16 mouse cellular contexts compared by ENCODE assay signal in genomic region chr2:33546051-33546450, GRCm38 (mm10).
A peak's percentile ranks its signal among the peaks of the same experiment; 100 is the strongest.
DNase-seq lines count a peak whose midpoint lies in the region; ATAC-seq and TF ChIP-seq lines count a peak whose summit lies in the region.
"Had no signal": no experiment of that assay in that cellular context is flagged by ENCODE, and none has a peak within 500 bp of the region (broad histone marks: within the 10 kb centered on the region; RNA-seq: fewer than 3 reads in every experiment).

No protein-coding gene starts in this region.

- no peak for DNase-seq in forebrain, embryonic 11.5 days (ENCODE audit: low spot score)
- DNase-seq in right cerebral cortex, postnatal 10 days (ENCODE audit: low spot score in 2 of 2): peak; percentile 25 to 31
- DNase-seq in right cerebral cortex, postnatal 25 days: no peak
- no peak for DNase-seq in limb, embryonic 10.5 days (ENCODE audit: low spot score)
- DNase-seq in heart, adult 2 months: no peak
- DNase-seq in urinary bladder, postnatal 10 days (ENCODE audit: low spot score): no peak
- DNase-seq: B cell, adult 2 months; gastrocnemius, postnatal 10 days; heart, postnatal 10 days had no signal

- no peak for ATAC-seq in forebrain, embryonic 12.5 days (ENCODE audit: low FRiP score)
- no peak for ATAC-seq in forebrain, embryonic 11.5 days (replicated peaks; ENCODE audit: low FRiP score)
- no peak for ATAC-seq in neural tube, embryonic 15.5 days (ENCODE audit: low FRiP score)
- ATAC-seq: intestine, embryonic 15.5 days had no signal

- TF ChIP-seq CTCF in heart, adult 2 months (IDR thresholded peaks at IDR 0.05): no peak

- H3K27me3 ChIP-seq in forebrain, embryonic 12.5 days: peaks cover 70% of the 10 kb centered on the region
- peaks cover 34% of the 10 kb centered on the region for H3K27me3 ChIP-seq in forebrain, embryonic 11.5 days (ENCODE audit: control insufficient read depth, insufficient read depth, low read length)
- peaks cover 48% of the 10 kb centered on the region for H3K27me3 ChIP-seq in limb, embryonic 10.5 days (ENCODE audit: low read depth, poor library complexity, severe bottlenecking)
- 0 out of 2 replicates have a peak, but pooled peaks cover 2% of the 10 kb centered on the region for H3K27me3 ChIP-seq in neural tube, embryonic 15.5 days (replicated peaks)
- H3K27me3 ChIP-seq in heart, adult 2 months (ENCODE audit: control insufficient read depth, insufficient read depth, low read length): peaks cover 12% of the 10 kb centered on the region

- H3K36me3 ChIP-seq in forebrain, embryonic 12.5 days (replicated peaks): no peaks in the 10 kb centered on the region
- no peaks in the 10 kb centered on the region for H3K36me3 ChIP-seq in forebrain, embryonic 11.5 days (ENCODE audit: control insufficient read depth, insufficient read depth, low read length)
- H3K36me3 ChIP-seq in limb, embryonic 10.5 days: no peaks in the 10 kb centered on the region
- H3K36me3 ChIP-seq in neural tube, embryonic 15.5 days: no peaks in the 10 kb centered on the region
- no peaks in the 10 kb centered on the region for H3K36me3 ChIP-seq in heart, adult 2 months (ENCODE audit: control insufficient read depth, insufficient read depth, low read length)
- H3K36me3 ChIP-seq: embryonic facial prominence, embryonic 13.5 days; intestine, embryonic 15.5 days; lung, embryonic 15.5 days had no signal

- H3K27ac ChIP-seq in forebrain, embryonic 12.5 days: peak overlapping the region; percentile 81; the same call in 1 of the 2 replicates
- H3K27ac ChIP-seq in forebrain, embryonic 11.5 days (ENCODE audit: low read depth, low read length): no peak overlapping the region
- peak overlapping the region; percentile 66; the same call in 1 of the 2 replicates for H3K27ac ChIP-seq in limb, embryonic 10.5 days
- peak overlapping the region; percentile 89 for H3K27ac ChIP-seq in neural tube, embryonic 15.5 days (replicated peaks)
- no peak overlapping the region for H3K27ac ChIP-seq in heart, adult 2 months
- H3K27ac ChIP-seq: intestine, embryonic 15.5 days; kidney, postnatal 0 days had no signal

- no peaks in the 10 kb centered on the region for H3K79me2 ChIP-seq in heart, adult 2 months (replicated peaks; ENCODE audit: control insufficient read depth, insufficient read depth, low read length)

- no peak overlapping the region for H3K4me3 ChIP-seq in forebrain, embryonic 12.5 days (replicated peaks)
- no peak overlapping the region for H3K4me3 ChIP-seq in forebrain, embryonic 11.5 days (ENCODE audit: low read depth, low read length)
- no peak overlapping the region for H3K4me3 ChIP-seq in limb, embryonic 10.5 days
- no peak overlapping the region for H3K4me3 ChIP-seq in neural tube, embryonic 15.5 days (replicated peaks)
- H3K4me3 ChIP-seq in heart, adult 2 months: no peak overlapping the region
- H3K4me3 ChIP-seq: embryonic facial prominence, embryonic 13.5 days; intestine, embryonic 15.5 days; lung, embryonic 15.5 days had no signal

- no peak overlapping the region for H3K9ac ChIP-seq in forebrain, embryonic 12.5 days
- no peak overlapping the region for H3K9ac ChIP-seq in forebrain, embryonic 11.5 days (ENCODE audit: low read length)
- no peak overlapping the region for H3K9ac ChIP-seq in neural tube, embryonic 15.5 days (replicated peaks)
- H3K9ac ChIP-seq in heart, adult 2 months (ENCODE audit: low read depth, low read length): no peak overlapping the region
- H3K9ac ChIP-seq: intestine, embryonic 15.5 days; lung, embryonic 15.5 days had no signal

- WGBS in forebrain, embryonic 12.5 days: 83% methylated on average over 5 of the region's 5 CpGs
- 89% methylated on average over 5 of the region's 5 CpGs for WGBS in forebrain, embryonic 11.5 days
- 83% methylated on average over 5 of the region's 5 CpGs for WGBS in limb, embryonic 10.5 days
- WGBS in neural tube, embryonic 15.5 days: 62% methylated on average over 5 of the region's 5 CpGs
- 69% methylated on average over 5 of the region's 5 CpGs for WGBS in heart, adult 2 months

- H3K4me1 ChIP-seq in forebrain, embryonic 12.5 days: peaks cover 42% of the 10 kb centered on the region
- H3K4me1 ChIP-seq in forebrain, embryonic 11.5 days (replicated peaks; ENCODE audit: control insufficient read depth, insufficient read depth, low read length): peaks cover 18% of the 10 kb centered on the region; the same call in 1 of the 2 replicates
- H3K4me1 ChIP-seq in limb, embryonic 10.5 days: peaks cover 44% of the 10 kb centered on the region
- H3K4me1 ChIP-seq in neural tube, embryonic 15.5 days: peaks cover 41% of the 10 kb centered on the region
- H3K4me1 ChIP-seq in heart, adult 2 months (ENCODE audit: control insufficient read depth, insufficient read depth, low read length): no peaks in the 10 kb centered on the region

- no peak overlapping the region for H3K4me2 ChIP-seq in forebrain, embryonic 12.5 days
- no peak overlapping the region for H3K4me2 ChIP-seq in forebrain, embryonic 11.5 days (ENCODE audit: low read depth, low read length, severe bottlenecking)
- no peak overlapping the region for H3K4me2 ChIP-seq in neural tube, embryonic 15.5 days
- H3K4me2 ChIP-seq: intestine, embryonic 15.5 days; liver, embryonic 11.5 days had no signal

- no peaks in the 10 kb centered on the region for H3K9me3 ChIP-seq in forebrain, embryonic 12.5 days
- no peaks in the 10 kb centered on the region for H3K9me3 ChIP-seq in forebrain, embryonic 11.5 days (ENCODE audit: control insufficient read depth, low read length)
- H3K9me3 ChIP-seq in limb, embryonic 10.5 days (replicated peaks): no peaks in the 10 kb centered on the region
- no peaks in the 10 kb centered on the region for H3K9me3 ChIP-seq in neural tube, embryonic 15.5 days (replicated peaks)
- H3K9me3 ChIP-seq: embryonic facial prominence, embryonic 13.5 days; intestine, embryonic 15.5 days; lung, embryonic 15.5 days had no signal

- TF ChIP-seq POLR2A in heart, adult 2 months (IDR thresholded peaks at IDR 0.05; ENCODE audit: insufficient read depth, low read depth, low read length): no peak

- no peak for TF ChIP-seq EP300 in heart, adult 2 months (IDR thresholded peaks at IDR 0.05; ENCODE audit: insufficient read depth, low read depth, low read length)

- intact Hi-C loops in heart, adult 2 months (cut with DNase I): no loop called here

Comparison
In these comparisons a context has a peak if more than half of its experiments do, and no peak if none do; other contexts are left out.
1. H3K27ac ChIP-seq: peak in forebrain, embryonic 12.5 days (single experiment), limb, embryonic 10.5 days (single experiment) and neural tube, embryonic 15.5 days (single experiment); none in forebrain, embryonic 11.5 days (single experiment) and heart, adult 2 months (single experiment).
2. DNase-seq: peak in right cerebral cortex, postnatal 10 days (2 of 2); none in forebrain, embryonic 11.5 days (single experiment), right cerebral cortex, postnatal 25 days (single experiment), limb, embryonic 10.5 days (single experiment), heart, adult 2 months (0 of 2) and urinary bladder, postnatal 10 days (single experiment).